Mouse (Mus musculus) embryonic fibroblast, embryonic 13.5 days (primary cell): ENCODE results near the gene Kcnab2.

ENCODE experiments used
- CTCF ChIP-seq: IDR thresholded peaks from 2 replicates; pipeline ENCODE4 v1.5.1; 2011; ENCODE audit warnings: mild to moderate bottlenecking, control low read depth, low read length, moderate library complexity, borderline replicate concordance; ENCODE audit not compliant: insufficient read depth
- POLR2A ChIP-seq: IDR thresholded peaks from 2 replicates; pipeline ENCODE4 v1.6.1; 2011; ENCODE audit warnings: low read depth, mild to moderate bottlenecking, control low read depth, low read length, moderate library complexity

GRCm38 (mm10) chr4:152349837-152350381, 127.8 kb downstream of the Kcnab2 start:
- TF ChIP-seq POLR2A (no peak), CTCF (no peak)
